Mouse (Mus musculus): Measurements from ENCODE around the gene Klk15. TPM values are rescaled to one million over a fixed set of nuclear protein-coding genes. Genes with fewer than 3 reads are reported as not detected.

Klk15 gene
- polyA plus RNA-seq, 1 experiment from 2014 or later: not detected

Other genes with a start within 250 kb of the Klk15 start
- not detected in 2 replicates for gene Klk14, start 243.3 kb upstream of the Klk15 start, polyA plus RNA-seq (2016; fragmentation: Nextera tagmentation; extraction: Ambion mirVana)
- 0.10 TPM in 1 of 2 replicates, not detected in the other for gene Klk13, start 221.2 kb upstream of the Klk15 start, polyA plus RNA-seq (2016; fragmentation: Nextera tagmentation; extraction: Ambion mirVana)
- gene Klk12, start 164.8 kb upstream of the Klk15 start, polyA plus RNA-seq (2016; fragmentation: Nextera tagmentation; extraction: Ambion mirVana): not detected in 2 replicates
- not detected in 2 replicates for gene Klk11, start 159.1 kb upstream of the Klk15 start, polyA plus RNA-seq (2016; fragmentation: Nextera tagmentation; extraction: Ambion mirVana)
- gene Klk10, start 152.7 kb upstream of the Klk15 start, polyA plus RNA-seq (2016; fragmentation: Nextera tagmentation; extraction: Ambion mirVana): 0.28 TPM in 1 of 2 replicates, not detected in the other
- gene Klk9, start 141.8 kb upstream of the Klk15 start, polyA plus RNA-seq (2016; fragmentation: Nextera tagmentation; extraction: Ambion mirVana): not detected in 2 replicates
- 5.0 and 5.3 TPM in 2 replicates for gene Klk8, start 136.2 kb upstream of the Klk15 start, polyA plus RNA-seq (2016; fragmentation: Nextera tagmentation; extraction: Ambion mirVana)
- not detected in 2 replicates for gene Klk7, start 122.4 kb upstream of the Klk15 start, polyA plus RNA-seq (2016; fragmentation: Nextera tagmentation; extraction: Ambion mirVana)
- not detected in 2 replicates for gene Klk6, start 109.2 kb upstream of the Klk15 start, polyA plus RNA-seq (2016; fragmentation: Nextera tagmentation; extraction: Ambion mirVana)
- gene Klk5, start 91.8 kb upstream of the Klk15 start, polyA plus RNA-seq (2016; fragmentation: Nextera tagmentation; extraction: Ambion mirVana): 0.41 TPM in 1 of 2 replicates, not detected in the other
- gene Klk4, start 52.6 kb upstream of the Klk15 start, polyA plus RNA-seq (2016; fragmentation: Nextera tagmentation; extraction: Ambion mirVana): not detected in 2 replicates
- gene Klk1b8, start 16.9 kb downstream of the Klk15 start, polyA plus RNA-seq (2016; fragmentation: Nextera tagmentation; extraction: Ambion mirVana): not detected in 2 replicates
- gene Klk1b1, start 33.0 kb downstream of the Klk15 start, polyA plus RNA-seq (2016; fragmentation: Nextera tagmentation; extraction: Ambion mirVana): not detected in 2 replicates
- not detected in 2 replicates for gene Klk1b9, start 42.3 kb downstream of the Klk15 start, polyA plus RNA-seq (2016; fragmentation: Nextera tagmentation; extraction: Ambion mirVana)
- gene Klk1b11, start 62.1 kb downstream of the Klk15 start, polyA plus RNA-seq (2016; fragmentation: Nextera tagmentation; extraction: Ambion mirVana): not detected in 2 replicates
- not detected in 2 replicates for gene Klk1b26, start 78.4 kb downstream of the Klk15 start, polyA plus RNA-seq (2016; fragmentation: Nextera tagmentation; extraction: Ambion mirVana)
- not detected in 2 replicates for gene Klk1b27, start 118.5 kb downstream of the Klk15 start, polyA plus RNA-seq (2016; fragmentation: Nextera tagmentation; extraction: Ambion mirVana)
- gene Klk1b21, start 168.6 kb downstream of the Klk15 start, polyA plus RNA-seq (2016; fragmentation: Nextera tagmentation; extraction: Ambion mirVana): not detected in 2 replicates
- gene Klk1b22, start 178.9 kb downstream of the Klk15 start, polyA plus RNA-seq (2016; fragmentation: Nextera tagmentation; extraction: Ambion mirVana): not detected in 2 replicates
- gene Klk1b16, start 203.0 kb downstream of the Klk15 start, polyA plus RNA-seq (2016; fragmentation: Nextera tagmentation; extraction: Ambion mirVana): not detected in 2 replicates

All from forebrain, embryonic 12.5 days (tissue).